Mouse (Mus musculus) heart, adult 11 months (tissue): Measurements from ENCODE around the gene Lclat1.
"Not testable (repeated sequence)": the region's sequence is repeated elsewhere in the genome, so short reads cannot be mapped to it uniquely, and the experiment has no call there.

ENCODE experiments used
- DNase-seq: peaks from one replicate; pipeline ENCODE4 v3.0.0; 2022

Lclat1 gene

GRCm38 (mm10) chr17:73245089-73245684, 137.4 kb downstream of the Lclat1 start:
- DNase-seq, result peak; percentile 86

- peak; percentile 41 for DNase-seq
Measured at GRCm38 (mm10) chr17:73246036-73246435, 138.3 kb downstream of the Lclat1 start.

- DNase-seq, result peak; percentile 90
Measured at GRCm38 (mm10) chr17:73246926-73247325, 139.1 kb downstream of the Lclat1 start.

- DNase-seq, result peak; percentile 35
Measured at GRCm38 (mm10) chr17:73247758-73248157, 140.0 kb downstream of the Lclat1 start.

- no peak for DNase-seq
Measured at GRCm38 (mm10) chr17:73250488-73251141, 142.8 kb downstream of the Lclat1 start.

- no peak for DNase-seq
Measured at GRCm38 (mm10) chr17:73251142-73251502, 143.3 kb downstream of the Lclat1 start.

- DNase-seq, result no peak
Measured at GRCm38 (mm10) chr17:73251812-73252608, 144.2 kb downstream of the Lclat1 start.

GRCm38 (mm10) chr17:73253291-73253969, 145.6 kb downstream of the Lclat1 start:
- no peak for DNase-seq

GRCm38 (mm10) chr17:73255801-73256200, 148.0 kb downstream of the Lclat1 start:
- DNase-seq, result no peak

GRCm38 (mm10) chr17:73258620-73259019, 150.8 kb downstream of the Lclat1 start:
- DNase-seq, result peak; percentile 88

- DNase-seq, result not testable (repeated sequence)
Measured at GRCm38 (mm10) chr17:73259258-73259657, 151.5 kb downstream of the Lclat1 start.

- DNase-seq, result no peak
Measured at GRCm38 (mm10) chr17:73262558-73262957, 154.8 kb downstream of the Lclat1 start.

GRCm38 (mm10) chr17:73263077-73263501, 155.3 kb downstream of the Lclat1 start:
- DNase-seq, result no peak

GRCm38 (mm10) chr17:73270871-73271796, 163.3 kb downstream of the Lclat1 start:
- peak; percentile 37 for DNase-seq

- DNase-seq, result peak; percentile 72
Measured at GRCm38 (mm10) chr17:73271797-73272600, 164.2 kb downstream of the Lclat1 start.

GRCm38 (mm10) chr17:73273809-73274208, 166.0 kb downstream of the Lclat1 start:
- DNase-seq, result peak; percentile 80

GRCm38 (mm10) chr17:73275066-73275465, 167.3 kb downstream of the Lclat1 start:
- peak; percentile 78 for DNase-seq

GRCm38 (mm10) chr17:73277770-73278169, 170.0 kb downstream of the Lclat1 start:
- peak; percentile 68 for DNase-seq

GRCm38 (mm10) chr17:73282702-73283101, 174.9 kb downstream of the Lclat1 start:
- DNase-seq, result not testable (repeated sequence)

- DNase-seq, result no peak
Measured at GRCm38 (mm10) chr17:73284301-73284700, 176.5 kb downstream of the Lclat1 start.
